Mouse (Mus musculus) hindbrain, postnatal 0 days (tissue): ENCODE data around the gene Gm20388. TPM values are rescaled to one million over a fixed set of nuclear protein-coding genes. Genes with fewer than 3 reads are reported as not detected.

ENCODE experiments used
- ATAC-seq: fragments of 200-750 bp; cut with Nextera tagmentation; 2 replicates; pipeline ENCODE4 v1.8.0; 2017; ENCODE audit warnings: mild to moderate bottlenecking, moderate TSS enrichment, moderate library complexity
- DNase-seq: peaks from one replicate; pipeline ENCODE4 v3.0.0-alpha.2; 2015; ENCODE audit warnings: low spot score
- H3K27ac ChIP-seq: fragments of 300-500 bp; sonication (generic); 2 replicates; pipeline ENCODE4 v1.5.1; 2014; ENCODE audit warnings: mild to moderate bottlenecking
- H3K27me3 ChIP-seq: fragments of 300-500 bp; sonication (generic); 2 replicates; pipeline ENCODE4 v1.6.1; 2014; ENCODE audit warnings: low read length, mixed read lengths; ENCODE audit not compliant: insufficient read depth
- H3K36me3 ChIP-seq: fragments of 300-500 bp; sonication (generic); 2 replicates; pipeline ENCODE4 v1.6.1; 2014; ENCODE audit warnings: low read length, mixed read lengths; ENCODE audit not compliant: insufficient read depth
- H3K4me1 ChIP-seq: fragments of 300-500 bp; sonication (generic); 2 replicates; pipeline ENCODE4 v1.6.1; 2014; ENCODE audit warnings: antibody characterized with exemption, low read length, mixed read lengths; ENCODE audit not compliant: insufficient read depth
- H3K4me2 ChIP-seq: fragments of 300-500 bp; sonication (generic); 2 replicates; pipeline ENCODE4 v1.6.1; 2014; ENCODE audit warnings: low read depth, mild to moderate bottlenecking, low read length, moderate library complexity, mixed read lengths
- H3K4me3 ChIP-seq: fragments of 300-500 bp; sonication (generic); 2 replicates; pipeline ENCODE4 v1.5.1; 2014; ENCODE audit warnings: low read length
- H3K9ac ChIP-seq: fragments of 300-500 bp; sonication (generic); replicated peaks from 2 replicates; pipeline ENCODE4 v1.6.1; 2014; ENCODE audit warnings: mild to moderate bottlenecking, low read length, moderate library complexity, mixed read lengths
- H3K9me3 ChIP-seq: fragments of 300-500 bp; sonication (generic); 2 replicates; pipeline ENCODE4 v1.6.1; 2016; ENCODE audit warnings: low read length, mixed read lengths
- CTCF ChIP-seq: IDR thresholded peaks from 2 replicates; pipeline ENCODE4 v1.5.1; 2016; ENCODE audit warnings: antibody characterized with exemption, control low read depth, low read depth
- WGBS: fragments of 180-500 bp; shearing (Covaris S2); extraction: QIAGEN DNeasy Blood & Tissue Kit; methylation state at CpG from one replicate; pipeline ENCODE4 v1.1.7; 2014; 5-methylcytosine and 5-hydroxymethylcytosine counted together
- polyA plus RNA-seq: library from polyadenylated mRNA; unstranded; fragments of >200 nt; fragmentation: Nextera tagmentation; extraction: Ambion mirVana; gene quantifications from 2 replicates; pipeline ENCODE4 v1.2.1, GENCODE M21; 2015
- total RNA-seq: library from RNA; depleted of rRNA; stranded (reverse); fragments of >200 nt; gene quantifications from 2 replicates; pipeline ENCODE4 v1.2.3, GENCODE M21; 2014

The Gm20388 gene
- total and polyA plus RNA-seq, 2 experiments from 2014 or later: 71.3 TPM; not detected in 1

DNA sequence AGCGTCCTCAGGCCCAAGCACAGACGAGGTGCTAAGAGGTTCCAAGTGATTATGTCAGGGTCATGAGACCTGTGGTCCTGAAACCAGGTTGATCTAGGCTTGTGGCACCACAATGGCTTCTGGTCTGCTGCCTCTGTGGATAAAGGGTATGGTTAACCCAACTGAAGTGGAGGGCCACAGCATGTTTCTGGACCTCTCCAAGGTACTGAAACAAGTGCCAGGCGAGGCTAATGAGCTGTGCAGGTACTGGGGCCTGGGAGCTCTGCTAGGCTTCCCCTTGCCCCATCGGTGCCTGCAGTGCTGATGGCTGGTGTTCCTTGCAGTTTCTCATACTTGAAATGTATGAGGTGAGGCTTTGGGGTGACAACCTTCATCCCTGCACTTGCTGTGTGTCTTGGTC lies 2826.4 kb downstream of the Gm20388 start:
- no peaks in the 10 kb centered on the region for H3K27me3 ChIP-seq
- ATAC-seq: no peak
- no peak overlapping the region for H3K4me2 ChIP-seq
- no peak overlapping the region for H3K4me3 ChIP-seq
- no peak for TF ChIP-seq CTCF
- no peaks in the 10 kb centered on the region for H3K36me3 ChIP-seq
- peaks cover 33% of the 10 kb centered on the region for H3K4me1 ChIP-seq
- H3K9me3 ChIP-seq: no peaks in the 10 kb centered on the region
- no peak for DNase-seq
- H3K9ac ChIP-seq: no peak overlapping the region
- H3K27ac ChIP-seq: peak overlapping the region; percentile 11; the same call in 1 of the 2 replicates
- 61% methylated on average over 4 of the region's 4 CpGs for WGBS

- Histone ChIP-seq H3K4me1 (peaks cover 37% of the 10 kb centered on the region), H3K9me3 (no peaks in the 10 kb centered on the region), H3K4me3 (no peak overlapping the region), H3K27ac (0 out of 2 replicates have a peak overlapping the region, but pooled peaks have one; percentile 45), H3K27me3 (no peaks in the 10 kb centered on the region), H3K9ac (no peak overlapping the region), H3K36me3 (no peaks in the 10 kb centered on the region), H3K4me2 (no peak overlapping the region)
- 57% methylated on average over 6 of the region's 6 CpGs for WGBS
- DNase-seq (peak; percentile 36), ATAC-seq (no peak)
- TF ChIP-seq CTCF: no peak
Observed at GRCm38 (mm10) chr8:122737886-122738285, 2827.2 kb downstream of the Gm20388 start.

GRCm38 (mm10) chr8:122739102-122739725 lies 2828.6 kb downstream of the Gm20388 start:
- peak; percentile 66 for DNase-seq
- Histone ChIP-seq H3K27ac (peak overlapping the region; percentile 45; the same call in 1 of the 2 replicates), H3K4me3 (no peak overlapping the region), H3K27me3 (no peaks in the 10 kb centered on the region), H3K9ac (0 out of 2 replicates have a peak overlapping the region, but pooled peaks have one; percentile 4), H3K36me3 (no peaks in the 10 kb centered on the region), H3K9me3 (no peaks in the 10 kb centered on the region), H3K4me2 (no peak overlapping the region), H3K4me1 (peaks cover 37% of the 10 kb centered on the region)
- 11% methylated on average over 11 of the region's 11 CpGs for WGBS
- TF ChIP-seq CTCF: no peak
- ATAC-seq: no peak

- Histone ChIP-seq H3K27me3 (no peaks in the 10 kb centered on the region), H3K9me3 (no peaks in the 10 kb centered on the region), H3K4me2 (peak overlapping the region; percentile 13; the same call in 1 of the 2 replicates), H3K9ac (no peak overlapping the region), H3K4me1 (peaks cover 42% of the 10 kb centered on the region), H3K27ac (peak overlapping the region; percentile 42; the same call in 1 of the 2 replicates), H3K4me3 (no peak overlapping the region), H3K36me3 (no peaks in the 10 kb centered on the region)
- WGBS: 5% methylated on average over 19 of the region's 19 CpGs
- ATAC-seq: peak; percentile 31; the same call in 1 of the 2 replicates
- TF ChIP-seq CTCF: no peak
- peak; percentile 65 for DNase-seq
Observed at GRCm38 (mm10) chr8:122742471-122742870, 2831.8 kb downstream of the Gm20388 start.

DNA sequence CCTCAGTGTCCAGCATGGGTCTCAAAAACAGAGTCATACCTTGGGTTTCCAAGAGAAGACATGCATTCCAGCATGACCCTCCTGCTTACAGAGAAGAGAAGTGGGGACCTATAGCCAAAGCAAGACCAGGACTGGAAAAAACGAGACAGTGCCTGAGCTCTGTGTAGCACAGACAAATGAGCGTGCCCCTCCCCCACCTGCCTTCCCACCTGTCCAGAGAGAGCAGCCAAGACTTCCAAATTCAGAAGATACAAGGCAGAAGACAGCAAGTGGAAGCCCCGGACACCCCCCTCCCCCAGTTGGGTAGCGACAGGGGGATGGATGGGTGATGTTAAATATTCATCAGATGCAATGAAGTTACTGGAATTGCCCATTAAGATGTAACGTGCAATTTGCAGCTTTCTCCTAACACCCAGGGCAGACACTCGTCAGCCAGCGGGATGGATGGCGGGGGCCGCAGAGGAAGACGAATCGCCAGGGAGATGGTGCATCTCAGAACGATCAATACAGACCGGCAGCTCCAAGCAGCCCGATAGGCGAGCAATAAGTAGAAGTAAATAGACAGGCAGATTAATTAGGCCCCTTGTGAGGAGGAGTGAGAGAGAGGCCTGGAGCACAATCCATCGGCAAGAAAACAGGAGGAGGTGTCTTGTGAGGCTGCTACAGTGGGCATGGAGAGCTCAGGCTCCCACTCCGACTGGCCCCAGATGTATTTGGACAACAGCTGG lies 2834.5 kb downstream of the Gm20388 start:
- Histone ChIP-seq H3K4me1 (peaks cover 33% of the 10 kb centered on the region), H3K9me3 (no peaks in the 10 kb centered on the region), H3K4me3 (no peak overlapping the region), H3K36me3 (no peaks in the 10 kb centered on the region), H3K9ac (no peak overlapping the region), H3K4me2 (peak overlapping the region; percentile 26), H3K27ac (peak overlapping the region; percentile 81), H3K27me3 (no peaks in the 10 kb centered on the region)
- DNase-seq: peak; percentile 38
- 23% methylated on average over 17 of the region's 17 CpGs for WGBS
- no peak for TF ChIP-seq CTCF
- peak; percentile 41; the same call in 1 of the 2 replicates for ATAC-seq

GRCm38 (mm10) chr8:122745750-122746275 lies 2835.2 kb downstream of the Gm20388 start:
- Histone ChIP-seq H3K9me3 (no peaks in the 10 kb centered on the region), H3K4me2 (peak overlapping the region; percentile 26), H3K9ac (no peak overlapping the region), H3K4me1 (peaks cover 38% of the 10 kb centered on the region), H3K4me3 (no peak overlapping the region), H3K27ac (peak overlapping the region; percentile 81), H3K27me3 (no peaks in the 10 kb centered on the region), H3K36me3 (no peaks in the 10 kb centered on the region)
- 0 out of 2 replicates have a peak, but pooled peaks have one; percentile 15 for TF ChIP-seq CTCF
- DNase-seq: peak; percentile 76
- 6% methylated on average over 16 of the region's 16 CpGs for WGBS
- peak; percentile 50; the same call in 1 of the 2 replicates for ATAC-seq
